Mouse (Mus musculus) liver, adult 2 months (tissue): ENCODE data around the gene Clec2g. TPM values are rescaled to one million over a fixed set of nuclear protein-coding genes. Genes with fewer than 3 reads are reported as not detected.
A peak's percentile ranks its signal among the peaks of the same experiment; 100 is the strongest.
"Not testable (repeated sequence)": the region's sequence is repeated elsewhere in the genome, so short reads cannot be mapped to it uniquely, and the experiment has no call there.

Experiments
- DNase-seq: peaks from one replicate; pipeline ENCODE4 v3.0.0-alpha.2; 2011; ENCODE audit warnings: low read depth, low spot score; ENCODE audit errors: extremely low read depth
- H3K27ac ChIP-seq: fragments of 200-500 bp; replicated peaks from 2 replicates; pipeline ENCODE4 v1.5.1; 2012; ENCODE audit warnings: low read depth, mild to moderate bottlenecking, control low read depth, inconsistent platforms, low read length; ENCODE audit not compliant: insufficient read depth
- H3K27me3 ChIP-seq: fragments of 200-500 bp; 2 replicates; pipeline ENCODE4 v1.6.1; 2012; ENCODE audit warnings: mild to moderate bottlenecking, moderate library complexity, low read length, inconsistent platforms; ENCODE audit not compliant: control insufficient read depth, insufficient read depth
- H3K36me3 ChIP-seq: fragments of 200-500 bp; 2 replicates; pipeline ENCODE4 v1.6.1; 2012; ENCODE audit warnings: low read length, inconsistent platforms; ENCODE audit not compliant: control insufficient read depth, insufficient read depth
- H3K4me1 ChIP-seq: fragments of 200-500 bp; 2 replicates; pipeline ENCODE4 v1.6.1; 2011; ENCODE audit warnings: low read length; ENCODE audit not compliant: control insufficient read depth, insufficient read depth
- H3K4me3 ChIP-seq: fragments of 200-500 bp; 2 replicates; pipeline ENCODE4 v1.5.1; 2011; ENCODE audit warnings: low read depth, mild to moderate bottlenecking, control low read depth, low read length, moderate library complexity; ENCODE audit not compliant: insufficient read depth
- H3K79me2 ChIP-seq: fragments of 200-500 bp; 2 replicates; pipeline ENCODE4 v1.6.1; 2012; ENCODE audit warnings: inconsistent platforms, mild to moderate bottlenecking, low read length, moderate library complexity; ENCODE audit not compliant: control insufficient read depth, insufficient read depth
- H3K9ac ChIP-seq: fragments of 200-500 bp; 2 replicates; pipeline ENCODE4 v1.6.1; 2012; ENCODE audit warnings: low read depth, mild to moderate bottlenecking, control low read depth, inconsistent platforms, low read length
- CTCF ChIP-seq: fragments of 200-500 bp; IDR thresholded peaks from 2 replicates; pipeline ENCODE4 v1.5.1; 2011; ENCODE audit warnings: low read depth, low read length, control low read depth
- POLR2A ChIP-seq: fragments of 200-500 bp; IDR thresholded peaks from 2 replicates; pipeline ENCODE4 v1.6.1; 2011; ENCODE audit warnings: low read length, control low read depth; ENCODE audit not compliant: insufficient read depth; ENCODE audit errors: extremely low read depth
- WGBS: fragments of 180-500 bp; shearing (Covaris S2); methylation state at CpG from one replicate; pipeline ENCODE4 v1.1.7; 2018; 5-methylcytosine and 5-hydroxymethylcytosine counted together
- polyA plus RNA-seq: library from polyadenylated mRNA; depleted of rRNA; stranded (reverse); fragments of >200 nt; gene quantifications from 2 replicates; pipeline ENCODE4 v1.2.3, GENCODE M21; 2012
- total RNA-seq: library from RNA; depleted of rRNA; stranded (reverse); fragments of >200 nt; gene quantifications from 2 replicates; pipeline ENCODE4 v1.2.3, GENCODE M21; 2014

Clec2g gene
- total and polyA plus RNA-seq, 2 experiments, result not detected

DNA sequence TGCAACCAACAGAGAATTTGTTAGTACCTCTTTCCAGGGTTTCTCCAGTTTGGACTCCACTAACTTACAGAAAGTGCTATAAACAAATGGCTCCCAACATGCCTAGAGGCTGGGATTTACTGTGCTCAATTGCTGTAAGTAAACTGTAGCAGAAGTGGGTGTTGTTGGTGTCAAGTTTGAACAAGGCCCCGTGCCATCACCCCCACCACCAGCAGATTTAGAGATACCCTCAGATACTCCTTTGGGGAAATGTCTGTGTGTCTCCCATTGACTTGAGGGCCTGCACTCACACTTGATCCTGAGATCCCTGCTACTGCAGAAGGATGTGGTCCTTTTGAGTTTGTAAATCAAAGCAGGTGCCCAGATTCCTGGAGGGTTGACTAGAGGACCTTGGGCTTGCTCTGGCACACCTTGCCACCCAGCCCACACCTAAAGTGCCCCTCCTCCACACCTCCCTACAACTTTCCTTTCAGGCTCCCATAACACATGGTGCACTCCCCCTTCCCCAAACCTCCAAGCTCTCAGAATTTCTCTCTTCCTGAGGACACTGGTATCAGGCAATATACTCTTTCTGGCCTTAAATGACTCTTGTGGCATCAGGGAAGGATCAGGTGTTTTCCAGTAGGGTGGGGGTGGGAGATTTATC lies 37.3 kb downstream of the Clec2g start:
- Histone ChIP-seq H3K36me3 (no peaks in the 10 kb centered on the region), H3K4me1 (peaks cover 2% of the 10 kb centered on the region; the same call in 1 of the 2 replicates), H3K4me3 (no peak overlapping the region), H3K27me3 (no peaks in the 10 kb centered on the region), H3K27ac (no peak overlapping the region), H3K79me2 (no peaks in the 10 kb centered on the region), H3K9ac (no peak overlapping the region)
- WGBS, result 69% methylated on average over 1 of the region's 1 CpGs
- no peak for DNase-seq
- TF ChIP-seq CTCF (no peak), POLR2A (no peak)

GRCm38 (mm10) chr6:128972156-128972555 lies 38.0 kb downstream of the Clec2g start:
- 90% methylated on average over 2 of the region's 2 CpGs for WGBS
- H3K27ac ChIP-seq, result no peak overlapping the region
- no peak overlapping the region for H3K9ac ChIP-seq
- no peak for DNase-seq
- H3K27me3 ChIP-seq, result no peaks in the 10 kb centered on the region
- TF ChIP-seq POLR2A, result no peak
- no peak for TF ChIP-seq CTCF
- no peaks in the 10 kb centered on the region for H3K79me2 ChIP-seq
- H3K4me1 ChIP-seq, result peaks cover 2% of the 10 kb centered on the region; the same call in 1 of the 2 replicates
- no peak overlapping the region for H3K4me3 ChIP-seq
- no peaks in the 10 kb centered on the region for H3K36me3 ChIP-seq

- TF ChIP-seq POLR2A (no peak), CTCF (no peak)
- Histone ChIP-seq H3K27ac (no peak overlapping the region), H3K36me3 (no peaks in the 10 kb centered on the region), H3K4me3 (no peak overlapping the region), H3K27me3 (no peaks in the 10 kb centered on the region), H3K9ac (no peak overlapping the region), H3K4me1 (peaks cover 2% of the 10 kb centered on the region; the same call in 1 of the 2 replicates), H3K79me2 (no peaks in the 10 kb centered on the region)
- DNase-seq, result peak; percentile 12
- 72% methylated on average over 5 of the region's 5 CpGs for WGBS
Observed at GRCm38 (mm10) chr6:128972687-128973438, 38.7 kb downstream of the Clec2g start.

- Histone ChIP-seq H3K27me3 (no peaks in the 10 kb centered on the region), H3K9ac (no peak overlapping the region), H3K36me3 (no peaks in the 10 kb centered on the region), H3K79me2 (no peaks in the 10 kb centered on the region), H3K4me1 (peaks cover 2% of the 10 kb centered on the region; the same call in 1 of the 2 replicates), H3K4me3 (no peak overlapping the region), H3K27ac (no peak overlapping the region)
- peak; percentile 72 for DNase-seq
- 53% methylated on average over 3 of the region's 3 CpGs for WGBS
- TF ChIP-seq CTCF (no peak), POLR2A (no peak)
Observed at GRCm38 (mm10) chr6:128973439-128973697, 39.2 kb downstream of the Clec2g start.

DNA sequence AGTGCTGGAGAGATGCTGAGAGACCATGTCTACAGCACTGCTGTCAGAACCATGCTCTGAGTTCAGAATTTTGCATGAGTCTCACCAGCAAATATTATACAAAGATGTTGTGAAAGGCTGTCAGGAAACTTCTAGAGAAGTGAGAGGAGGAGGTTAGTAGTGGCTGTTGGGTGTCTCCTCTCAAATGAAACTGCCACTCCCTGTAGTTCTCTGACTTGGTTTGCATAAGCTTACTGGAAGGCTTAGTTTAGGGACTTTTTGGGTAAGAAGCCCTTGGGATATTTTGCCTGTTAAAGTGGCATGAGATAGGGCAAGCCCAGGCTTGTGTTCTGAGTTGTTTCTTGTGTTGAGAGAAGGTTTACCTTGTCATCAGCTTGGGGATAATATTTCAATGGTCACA lies 40.7 kb downstream of the Clec2g start:
- H3K27me3 ChIP-seq, H3K79me2 ChIP-seq, H3K36me3 ChIP-seq, H3K27ac ChIP-seq, H3K4me1 ChIP-seq, H3K9ac ChIP-seq, DNase-seq, H3K4me3 ChIP-seq: not testable (repeated sequence)

DNA sequence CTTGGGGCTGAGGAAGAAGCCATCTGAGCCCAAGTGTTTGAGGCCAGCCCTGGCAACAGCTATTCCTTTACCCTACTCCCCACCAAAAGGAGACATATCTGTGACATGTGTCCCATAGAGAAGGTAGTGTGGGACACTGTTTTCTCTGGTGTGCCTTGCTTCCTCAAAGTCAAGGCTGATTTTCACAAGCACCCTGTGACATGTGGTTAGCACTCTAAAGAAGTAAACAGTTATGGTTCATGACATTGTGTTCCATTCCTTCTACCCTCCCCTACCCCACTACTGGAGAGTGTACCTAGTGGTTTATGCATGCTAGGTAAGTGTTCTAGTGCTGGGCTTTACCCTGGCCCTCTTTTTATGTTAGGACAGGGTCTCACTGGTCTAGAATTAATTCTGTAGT lies 42.0 kb downstream of the Clec2g start:
- no peaks in the 10 kb centered on the region for H3K36me3 ChIP-seq
- DNase-seq, result no peak
- no peak overlapping the region for H3K9ac ChIP-seq
- H3K27me3 ChIP-seq, result no peaks in the 10 kb centered on the region
- no peak for TF ChIP-seq CTCF
- TF ChIP-seq POLR2A, result no peak
- H3K27ac ChIP-seq, result no peak overlapping the region
- H3K79me2 ChIP-seq, result no peaks in the 10 kb centered on the region
- H3K4me3 ChIP-seq, result no peak overlapping the region
- H3K4me1 ChIP-seq, result peaks cover 2% of the 10 kb centered on the region; the same call in 1 of the 2 replicates

- not testable (repeated sequence) for H3K4me3 ChIP-seq, H3K27me3 ChIP-seq, H3K36me3 ChIP-seq, DNase-seq, H3K9ac ChIP-seq, H3K79me2 ChIP-seq, H3K4me1 ChIP-seq, H3K27ac ChIP-seq
- WGBS, result 90% methylated on average over 4 of the region's 4 CpGs
Observed at GRCm38 (mm10) chr6:128981951-128982541, 47.9 kb downstream of the Clec2g start.
